Mouse (Mus musculus) kidney, embryonic 14.5 days (tissue): ENCODE data around the gene Lrch1. TPM values are rescaled to one million over a fixed set of nuclear protein-coding genes. Genes with fewer than 3 reads are reported as not detected.

Experiments
- ATAC-seq: fragments of 200-750 bp; cut with Nextera tagmentation; 2 replicates; pipeline ENCODE4 v1.8.0; 2017; ENCODE audit warnings: moderate number of reproducible peaks, mild to moderate bottlenecking, moderate TSS enrichment, moderate library complexity; ENCODE audit not compliant: low FRiP score, low TSS enrichment
- H3K27ac ChIP-seq: fragments of 300-500 bp; sonication (generic); 2 replicates; pipeline ENCODE4 v1.5.1; 2014; ENCODE audit warnings: low read depth, mild to moderate bottlenecking, low read length, moderate library complexity, mixed read lengths
- H3K27me3 ChIP-seq: fragments of 300-500 bp; sonication (generic); 2 replicates; pipeline ENCODE4 v1.6.1; 2014; ENCODE audit warnings: mild to moderate bottlenecking, low read length; ENCODE audit not compliant: control insufficient read depth, insufficient read depth
- H3K36me3 ChIP-seq: fragments of 300-500 bp; sonication (generic); 2 replicates; pipeline ENCODE4 v1.6.1; 2014; ENCODE audit warnings: low read length, mixed read lengths; ENCODE audit not compliant: control insufficient read depth, insufficient read depth
- H3K4me1 ChIP-seq: fragments of 300-500 bp; sonication (generic); 2 replicates; pipeline ENCODE4 v1.6.1; 2014; ENCODE audit warnings: low read length, mixed read lengths; ENCODE audit not compliant: control insufficient read depth, insufficient read depth
- H3K4me2 ChIP-seq: fragments of 300-500 bp; sonication (generic); replicated peaks from 2 replicates; pipeline ENCODE4 v1.6.1; 2014; ENCODE audit warnings: low read depth, mild to moderate bottlenecking, low read length
- H3K4me3 ChIP-seq: fragments of 300-500 bp; sonication (generic); 2 replicates; pipeline ENCODE4 v1.5.1; 2014; ENCODE audit warnings: mild to moderate bottlenecking, low read length
- H3K9ac ChIP-seq: fragments of 300-500 bp; sonication (generic); 2 replicates; pipeline ENCODE4 v1.6.1; 2014; ENCODE audit warnings: low read depth, mild to moderate bottlenecking, low read length, moderate library complexity
- H3K9me3 ChIP-seq: fragments of 300-500 bp; sonication (generic); 2 replicates; pipeline ENCODE4 v1.6.1; 2016; ENCODE audit warnings: low read length; ENCODE audit not compliant: control insufficient read depth
- WGBS: fragments of 180-500 bp; shearing (Covaris S2); extraction: QIAGEN DNeasy Blood & Tissue Kit; methylation state at CpG from one replicate; pipeline ENCODE4 v1.1.7; 2014; 5-methylcytosine and 5-hydroxymethylcytosine counted together
- polyA plus RNA-seq: library from polyadenylated mRNA; unstranded; fragments of >200 nt; fragmentation: Nextera tagmentation; extraction: Ambion mirVana; gene quantifications from 2 replicates; pipeline ENCODE4 v1.2.1, GENCODE M21; 2014

Lrch1 gene
- polyA plus RNA-seq, 1 experiment from 2014 or later = 18.6 TPM

DNA sequence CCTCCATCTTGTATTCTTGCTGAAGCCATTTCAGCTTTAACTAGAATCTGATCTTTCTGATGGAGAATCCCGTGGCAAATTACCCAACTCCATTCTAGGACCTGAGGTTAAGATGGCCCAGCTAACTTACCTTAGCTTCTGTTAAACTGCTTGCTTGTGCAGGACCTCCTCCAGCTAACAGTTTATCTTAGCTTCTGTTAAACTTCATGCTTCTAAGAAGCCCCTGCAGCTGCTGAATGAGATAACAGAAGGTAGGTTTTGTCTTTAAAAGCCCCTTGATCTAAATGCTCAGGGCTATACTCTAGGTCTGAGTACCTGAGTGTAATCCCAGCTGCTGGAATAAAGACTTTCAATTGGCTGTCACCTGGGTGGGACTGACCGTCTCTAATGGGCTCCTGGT is 17.9 kb downstream of the Lrch1 start:
- no peaks in the 10 kb centered on the region for H3K27me3 ChIP-seq
- WGBS = 85% methylated on average over 2 of the region's 2 CpGs
- no peak overlapping the region for H3K4me3 ChIP-seq
- H3K9ac ChIP-seq = no peak overlapping the region
- H3K4me2 ChIP-seq = no peak overlapping the region
- no peak for ATAC-seq
- H3K4me1 ChIP-seq = peaks cover 22% of the 10 kb centered on the region
- H3K9me3 ChIP-seq = no peaks in the 10 kb centered on the region
- no peak overlapping the region for H3K27ac ChIP-seq
- H3K36me3 ChIP-seq = no peaks in the 10 kb centered on the region

- Histone ChIP-seq H3K36me3 (no peaks in the 10 kb centered on the region), H3K4me2 (no peak overlapping the region), H3K4me3 (no peak overlapping the region), H3K27ac (no peak overlapping the region), H3K9me3 (no peaks in the 10 kb centered on the region), H3K27me3 (no peaks in the 10 kb centered on the region), H3K4me1 (peaks cover 25% of the 10 kb centered on the region), H3K9ac (no peak overlapping the region)
- WGBS = 90% methylated on average over 8 of the region's 8 CpGs
- ATAC-seq = no peak
Measured at GRCm38 (mm10) chr14:74928809-74929432, 18.8 kb downstream of the Lrch1 start.

- H3K27ac ChIP-seq = peak overlapping the region; percentile 30; the same call in 1 of the 2 replicates
- H3K27me3 ChIP-seq = no peaks in the 10 kb centered on the region
- H3K9ac ChIP-seq = no peak overlapping the region
- H3K4me2 ChIP-seq = no peak overlapping the region
- H3K4me1 ChIP-seq = peaks cover 38% of the 10 kb centered on the region
- no peak overlapping the region for H3K4me3 ChIP-seq
- H3K36me3 ChIP-seq = no peaks in the 10 kb centered on the region
- peak; percentile 84 for ATAC-seq
- H3K9me3 ChIP-seq = no peaks in the 10 kb centered on the region
- 35% methylated on average over 11 of the region's 11 CpGs for WGBS
Measured at GRCm38 (mm10) chr14:74926899-74927571, 20.6 kb downstream of the Lrch1 start.

DNA sequence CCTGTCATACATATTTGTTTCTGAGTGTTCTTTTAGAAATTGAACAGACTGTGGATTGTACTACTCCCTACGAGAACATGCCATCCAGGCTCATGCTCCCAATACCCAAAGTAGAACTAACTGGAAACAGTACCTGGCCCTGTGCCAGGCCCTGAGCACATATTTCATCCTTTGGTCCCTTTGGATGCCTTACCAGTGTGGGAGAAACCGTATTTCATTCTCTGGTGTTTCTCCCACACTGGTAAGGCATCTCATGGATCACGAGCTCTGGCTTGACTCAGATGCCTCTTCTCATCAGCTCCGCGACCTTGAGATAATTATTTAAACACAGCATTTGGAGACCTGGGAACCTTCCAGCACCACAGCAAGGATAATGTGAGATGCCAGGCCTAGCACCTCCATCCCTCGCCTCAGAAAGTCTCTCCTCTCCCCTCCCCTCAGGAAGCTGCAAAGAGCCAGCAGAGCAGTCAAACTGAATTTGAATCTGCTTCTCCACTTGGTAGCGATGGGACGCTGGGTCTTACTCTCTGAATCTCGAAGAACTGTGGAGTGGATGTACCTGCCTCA is 21.6 kb downstream of the Lrch1 start:
- H3K9me3 ChIP-seq = no peaks in the 10 kb centered on the region
- H3K4me2 ChIP-seq = no peak overlapping the region
- ATAC-seq = no peak
- no peak overlapping the region for H3K27ac ChIP-seq
- H3K36me3 ChIP-seq = no peaks in the 10 kb centered on the region
- no peak overlapping the region for H3K9ac ChIP-seq
- WGBS = 53% methylated on average over 9 of the region's 9 CpGs
- no peaks in the 10 kb centered on the region for H3K27me3 ChIP-seq
- H3K4me1 ChIP-seq = peaks cover 44% of the 10 kb centered on the region
- H3K4me3 ChIP-seq = no peak overlapping the region

GRCm38 (mm10) chr14:74924521-74924920 is 23.2 kb downstream of the Lrch1 start:
- no peaks in the 10 kb centered on the region for H3K27me3 ChIP-seq
- no peak overlapping the region for H3K27ac ChIP-seq

DNA sequence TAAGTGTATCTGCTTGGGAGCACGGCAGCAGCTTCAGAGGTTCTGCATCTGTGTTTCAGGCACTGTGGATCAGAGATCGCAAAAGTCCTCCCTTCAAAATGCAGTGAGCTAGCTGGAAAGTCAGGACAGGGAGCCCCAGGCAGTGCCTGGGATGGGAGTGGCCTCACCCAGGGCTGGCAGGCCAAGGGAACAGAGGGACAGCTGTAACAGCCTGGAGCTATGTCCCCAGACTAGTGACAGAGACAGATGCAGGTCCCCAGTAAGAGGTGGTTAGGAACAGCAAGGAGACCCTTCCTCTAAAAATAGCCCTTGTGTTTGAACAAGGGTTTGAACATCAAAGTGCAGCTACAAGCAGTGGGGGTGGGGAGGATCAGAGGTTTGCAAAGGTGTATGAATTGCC is 23.6 kb downstream of the Lrch1 start:
- Histone ChIP-seq H3K4me3 (no peak overlapping the region), H3K27me3 (no peaks in the 10 kb centered on the region), H3K9ac (no peak overlapping the region), H3K4me2 (no peak overlapping the region), H3K9me3 (no peaks in the 10 kb centered on the region), H3K4me1 (peaks cover 44% of the 10 kb centered on the region), H3K36me3 (no peaks in the 10 kb centered on the region), H3K27ac (no peak overlapping the region)
- 32% methylated on average over 2 of the region's 2 CpGs for WGBS
- no peak for ATAC-seq

More at GRCm38 (mm10) chr14:74924521-74924920, 23.2 kb downstream of the Lrch1 start:
- peaks cover 44% of the 10 kb centered on the region for H3K4me1 ChIP-seq
- no peak overlapping the region for H3K4me2 ChIP-seq
- H3K36me3 ChIP-seq = no peaks in the 10 kb centered on the region
- 68% methylated on average over 3 of the region's 3 CpGs for WGBS
- no peak overlapping the region for H3K4me3 ChIP-seq
- H3K9me3 ChIP-seq = no peaks in the 10 kb centered on the region
- ATAC-seq = no peak
- no peak overlapping the region for H3K9ac ChIP-seq

- Histone ChIP-seq H3K9ac (no peak overlapping the region), H3K4me3 (no peak overlapping the region), H3K27ac (peak overlapping the region; percentile 17; the same call in 1 of the 2 replicates), H3K4me2 (no peak overlapping the region), H3K36me3 (no peaks in the 10 kb centered on the region), H3K27me3 (no peaks in the 10 kb centered on the region), H3K4me1 (peaks cover 51% of the 10 kb centered on the region), H3K9me3 (no peaks in the 10 kb centered on the region)
- ATAC-seq = peak; percentile 57
- 51% methylated on average over 12 of the region's 12 CpGs for WGBS
Measured at GRCm38 (mm10) chr14:74922039-74922736, 25.5 kb downstream of the Lrch1 start.

- WGBS = 65% methylated on average over 9 of the region's 9 CpGs
- Histone ChIP-seq H3K4me1 (peaks cover 51% of the 10 kb centered on the region), H3K4me2 (no peak overlapping the region), H3K36me3 (no peaks in the 10 kb centered on the region), H3K4me3 (no peak overlapping the region), H3K9me3 (no peaks in the 10 kb centered on the region), H3K9ac (no peak overlapping the region), H3K27ac (peak overlapping the region; percentile 17; the same call in 1 of the 2 replicates), H3K27me3 (no peaks in the 10 kb centered on the region)
- peak; percentile 12; the same call in 1 of the 2 replicates for ATAC-seq
Measured at GRCm38 (mm10) chr14:74921471-74921870, 26.2 kb downstream of the Lrch1 start.
